Mouse (Mus musculus): Measurements from ENCODE around the gene 0610030E20Rik.
A peak's percentile ranks its signal among the peaks of the same experiment; 100 is the strongest.

The 0610030E20Rik gene

GRCm38 (mm10) chr6:72396837-72397251 lies 49.7 kb downstream of the 0610030E20Rik start:
- DNase-seq = no peak

- no peak for DNase-seq
These were observed 52.9 kb downstream of the 0610030E20Rik start for GRCm38 (mm10) chr6:72399967-72400366.

GRCm38 (mm10) chr6:72401875-72402274 lies 54.8 kb downstream of the 0610030E20Rik start:
- DNase-seq = peak; percentile 80

Data from thymus, postnatal 14 days (tissue).